Mouse (Mus musculus) heart, postnatal 0 days (tissue): Measurements from ENCODE around the gene Zmiz2. TPM values are rescaled to one million over a fixed set of nuclear protein-coding genes. Genes with fewer than 3 reads are reported as not detected.

ENCODE experiments used
- ATAC-seq: fragments of 200-750 bp; cut with Nextera tagmentation; 2 replicates; pipeline ENCODE4 v1.8.0; 2017; ENCODE audit warnings: low read depth, moderate number of reproducible peaks, moderate library complexity; ENCODE audit not compliant: insufficient read depth
- DNase-seq: peaks from one replicate; pipeline ENCODE4 v3.0.0-alpha.2; 2016; ENCODE audit warnings: low spot score
- H3K27ac ChIP-seq: fragments of 300-500 bp; sonication (generic); 2 replicates; pipeline ENCODE4 v1.5.1; 2014; ENCODE audit warnings: low read depth, mild to moderate bottlenecking
- H3K27me3 ChIP-seq: fragments of 300-500 bp; sonication (generic); 2 replicates; pipeline ENCODE4 v1.6.1; 2014; ENCODE audit warnings: low read length, mixed read lengths; ENCODE audit not compliant: control insufficient read depth, insufficient read depth
- H3K36me3 ChIP-seq: fragments of 300-500 bp; sonication (generic); replicated peaks from 2 replicates; pipeline ENCODE4 v1.6.1; 2014; ENCODE audit warnings: low read length, mixed read lengths; ENCODE audit not compliant: control insufficient read depth, insufficient read depth
- H3K4me1 ChIP-seq: fragments of 300-500 bp; sonication (generic); 2 replicates; pipeline ENCODE4 v1.6.1; 2014; ENCODE audit warnings: antibody characterized with exemption; ENCODE audit not compliant: control insufficient read depth, insufficient read depth
- H3K4me2 ChIP-seq: fragments of 300-500 bp; sonication (generic); 2 replicates; pipeline ENCODE4 v1.6.1; 2014; ENCODE audit warnings: low read depth, mild to moderate bottlenecking, low read length, moderate library complexity
- H3K4me3 ChIP-seq: fragments of 300-500 bp; sonication (generic); 2 replicates; pipeline ENCODE4 v1.5.1; 2014; ENCODE audit warnings: low read depth, low read length
- H3K9ac ChIP-seq: fragments of 300-500 bp; sonication (generic); replicated peaks from 2 replicates; pipeline ENCODE4 v1.6.1; 2014; ENCODE audit warnings: low read depth, low read length, mixed read lengths
- H3K9me3 ChIP-seq: fragments of 300-500 bp; sonication (generic); replicated peaks from 2 replicates; pipeline ENCODE4 v1.6.1; 2016; ENCODE audit warnings: low read length; ENCODE audit not compliant: control insufficient read depth
- CTCF ChIP-seq: IDR thresholded peaks from 2 replicates; pipeline ENCODE4 v1.5.1; 2016; ENCODE audit warnings: antibody characterized with exemption, control low read depth, low read depth
- EP300 ChIP-seq: IDR thresholded peaks from 2 replicates; pipeline ENCODE4 v1.6.1; 2016; ENCODE audit warnings: antibody characterized with exemption, low read depth
- WGBS: fragments of 180-500 bp; shearing (Covaris S2); extraction: QIAGEN DNeasy Blood & Tissue Kit; methylation state at CpG from one replicate; pipeline ENCODE4 v1.1.7; 2014; 5-methylcytosine and 5-hydroxymethylcytosine counted together
- polyA plus RNA-seq: library from polyadenylated mRNA; unstranded; fragments of >200 nt; fragmentation: Nextera tagmentation; extraction: Ambion mirVana; gene quantifications from 2 replicates; pipeline ENCODE4 v1.2.1, GENCODE M21; 2015
- total RNA-seq: library from RNA; depleted of rRNA; stranded (reverse); fragments of >200 nt; gene quantifications from 2 replicates; pipeline ENCODE4 v1.2.3, GENCODE M21; 2014; ENCODE audit warnings: low replicate concordance

Zmiz2 gene
- total and polyA plus RNA-seq, 2 experiments from 2014 or later, result 6.9 to 45.4 TPM

- Histone ChIP-seq H3K27me3 (no peaks in the 10 kb centered on the region), H3K9ac (no peak overlapping the region), H3K4me1 (peaks cover 10% of the 10 kb centered on the region), H3K9me3 (no peaks in the 10 kb centered on the region), H3K36me3 (peaks cover under 1% of the 10 kb centered on the region), H3K4me2 (no peak overlapping the region), H3K4me3 (no peak overlapping the region), H3K27ac (no peak overlapping the region)
- DNase-seq (no peak), ATAC-seq (no peak)
- TF ChIP-seq EP300 (no peak), CTCF (no peak)
- WGBS, result 94% methylated on average over 9 of the region's 12 CpGs
These were observed 24.4 kb downstream of the Zmiz2 start for GRCm38 (mm10) chr11:6413264-6413663.

- peak within 1 kb of the TSS; percentile 77 for H3K4me3 ChIP-seq
- peaks cover 16% of the 10 kb centered on the region for H3K36me3 ChIP-seq
- DNase-seq, result no peak
These were observed 26.1 kb downstream of the Zmiz2 start, which contains the start of gene Ppia for GRCm38 (mm10) chr11:6414751-6415550. Gene Ppia (plus strand): TSS chr11:6415443.

GRCm38 (mm10) chr11:6415551-6416404 lies 26.9 kb downstream of the Zmiz2 start:
- H3K4me3 ChIP-seq, result peak overlapping the region; percentile 77
- peaks cover 24% of the 10 kb centered on the region for H3K36me3 ChIP-seq
- H3K27me3 ChIP-seq, result no peaks in the 10 kb centered on the region
- peak; percentile 94 for ATAC-seq
- WGBS, result under 1% methylated on average over 90 of the region's 102 CpGs
- H3K4me2 ChIP-seq, result peak overlapping the region; percentile 75
- peaks cover 10% of the 10 kb centered on the region for H3K4me1 ChIP-seq
- H3K9ac ChIP-seq, result peak overlapping the region; percentile 84
- H3K9me3 ChIP-seq, result no peaks in the 10 kb centered on the region
- TF ChIP-seq EP300, result 0 out of 2 replicates have a peak, but pooled peaks have one; percentile 21
- no peak for TF ChIP-seq CTCF
- peak overlapping the region; percentile 97 for H3K27ac ChIP-seq
- peak; percentile 91 for DNase-seq

More at GRCm38 (mm10) chr11:6414751-6415550, 26.1 kb downstream of the Zmiz2 start, which contains the start of gene Ppia:
- Histone ChIP-seq H3K4me1 (peaks cover 10% of the 10 kb centered on the region), H3K9me3 (no peaks in the 10 kb centered on the region), H3K27ac (peak within 1 kb of the TSS; percentile 97), H3K27me3 (no peaks in the 10 kb centered on the region), H3K9ac (peak within 1 kb of the TSS; percentile 84), H3K4me2 (peak within 1 kb of the TSS; percentile 75)
- TF ChIP-seq CTCF, result no peak
- WGBS, result 14% methylated on average over 21 of the region's 21 CpGs
- peak; percentile 17 for ATAC-seq

DNA sequence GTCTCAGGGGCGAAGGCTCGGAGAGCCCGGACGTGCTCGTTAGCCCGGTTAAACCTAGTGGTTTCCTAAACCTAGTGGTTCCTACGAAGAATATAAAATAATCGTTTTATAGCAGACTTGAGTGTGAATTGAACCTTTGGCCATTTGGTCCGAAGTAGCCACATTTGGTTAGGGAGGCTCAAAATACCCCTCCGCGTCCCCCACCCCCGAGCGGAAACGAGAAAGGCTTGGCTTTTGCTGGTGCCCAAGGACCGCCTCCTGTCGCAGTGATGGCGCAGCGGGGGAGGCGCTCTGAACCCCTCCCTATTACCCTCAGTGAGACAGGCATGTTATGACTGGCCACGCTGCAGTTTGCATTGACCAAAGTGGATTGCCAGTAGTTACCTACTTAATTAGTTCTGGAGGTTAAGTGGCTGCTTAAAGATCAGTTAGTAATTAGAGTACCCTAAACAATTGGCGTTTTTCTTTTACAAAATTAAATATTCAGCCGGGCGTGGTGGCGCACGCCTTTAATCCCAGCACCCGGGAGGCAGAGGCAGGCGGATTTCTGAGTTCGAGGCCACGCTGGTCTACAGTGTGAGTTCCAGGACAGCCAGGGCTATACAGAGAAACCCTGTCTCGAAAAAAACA lies 27.6 kb downstream of the Zmiz2 start:
- Histone ChIP-seq H3K4me1 (peaks cover 10% of the 10 kb centered on the region), H3K9ac (peak overlapping the region; percentile 84), H3K9me3 (no peaks in the 10 kb centered on the region), H3K36me3 (peaks cover 28% of the 10 kb centered on the region), H3K4me2 (peak overlapping the region; percentile 75), H3K4me3 (peak overlapping the region; percentile 77), H3K27ac (peak overlapping the region; percentile 97), H3K27me3 (no peaks in the 10 kb centered on the region)
- peak; percentile 78 for DNase-seq
- WGBS, result under 1% methylated on average over 30 of the region's 30 CpGs
- TF ChIP-seq CTCF (no peak), EP300 (no peak)
- ATAC-seq, result peak; percentile 62

GRCm38 (mm10) chr11:6417069-6417468 lies 28.2 kb downstream of the Zmiz2 start:
- TF ChIP-seq EP300, result no peak
- no peak for TF ChIP-seq CTCF
- H3K4me3 ChIP-seq, result peak overlapping the region; percentile 77
- no peaks in the 10 kb centered on the region for H3K27me3 ChIP-seq
- 28% methylated on average over 2 of the region's 2 CpGs for WGBS
- H3K9me3 ChIP-seq, result no peaks in the 10 kb centered on the region
- ATAC-seq (no peak), DNase-seq (no peak)
- peak overlapping the region; percentile 30; the same call in 1 of the 2 replicates for H3K27ac ChIP-seq
- H3K9ac ChIP-seq, result peak overlapping the region; percentile 84
- H3K4me1 ChIP-seq, result peaks cover 10% of the 10 kb centered on the region
- peaks cover 28% of the 10 kb centered on the region for H3K36me3 ChIP-seq
- peak overlapping the region; percentile 75 for H3K4me2 ChIP-seq
